Mouse (Mus musculus) MEL (cell line): ENCODE measurements around the gene Ckap2l. TPM values are rescaled to one million over a fixed set of nuclear protein-coding genes. Genes with fewer than 3 reads are reported as not detected.

Experiments
- DNase-seq: peaks from one replicate; pipeline ENCODE4 v3.0.0; 2011; ENCODE audit warnings: low read depth, low spot score
- H3K27ac ChIP-seq: 2 replicates; pipeline ENCODE4 v1.5.1; 2012; ENCODE audit warnings: low read depth, mild to moderate bottlenecking, control low read depth, low read length, moderate library complexity; ENCODE audit not compliant: control insufficient read depth
- H3K27me3 ChIP-seq, 2 experiments: fragments of 150-350 bp in 1 of 2; sonication (generic) in 1 of 2; 2 replicates each; pipeline ENCODE4 v1.6.1; 2012; ENCODE audit warnings: low read length in 2 of 2, mild to moderate bottlenecking in 2 of 2, improper control_type of control experiment in 1 of 2, moderate library complexity in 1 of 2; ENCODE audit not compliant: insufficient read depth in 2 of 2, control insufficient read depth in 1 of 2
- H3K36me3 ChIP-seq, 2 experiments: 2 replicates each; pipeline ENCODE4 v1.6.1; 2012 to 2014; ENCODE audit warnings: low read length in 2 of 2, improper control_type of control experiment in 1 of 2, inconsistent platforms in 1 of 2, mild to moderate bottlenecking in 1 of 2; ENCODE audit not compliant: insufficient read depth in 2 of 2, control insufficient read depth in 1 of 2
- H3K4me1 ChIP-seq, 2 experiments: fragments of 150-350 bp in 1 of 2; sonication (generic) in 1 of 2; 2 replicates each; pipeline ENCODE4 v1.6.1; 2012; ENCODE audit warnings: low read length in 2 of 2, improper control_type of control experiment in 1 of 2, mild to moderate bottlenecking in 1 of 2; ENCODE audit not compliant: insufficient read depth in 2 of 2, control insufficient read depth in 1 of 2
- H3K4me3 ChIP-seq, 2 experiments: fragments of 150-350 bp in 1 of 2; sonication (generic) in 1 of 2; 2 replicates each; pipeline ENCODE4 v1.5.1; 2012; ENCODE audit warnings: low read depth in 2 of 2, low read length in 2 of 2, mild to moderate bottlenecking in 2 of 2, moderate library complexity in 2 of 2, control low read depth in 1 of 2, improper control_type of control experiment in 1 of 2; ENCODE audit not compliant: control insufficient read depth in 1 of 2, insufficient read depth in 1 of 2
- H3K79me2 ChIP-seq: 2 replicates; pipeline ENCODE4 v1.6.1; 2012; ENCODE audit warnings: mild to moderate bottlenecking, low read length, moderate library complexity; ENCODE audit not compliant: control insufficient read depth, poor library complexity, insufficient read depth
- H3K9ac ChIP-seq: 2 replicates; pipeline ENCODE4 v1.6.1; 2012; ENCODE audit warnings: low read depth, mild to moderate bottlenecking, control low read depth, low read length, moderate library complexity; ENCODE audit not compliant: control insufficient read depth, poor library complexity, severe bottlenecking
- H3K9me3 ChIP-seq: fragments of 150-350 bp; sonication (generic); replicated peaks from 2 replicates; pipeline ENCODE4 v1.6.1; 2012; ENCODE audit warnings: mild to moderate bottlenecking, low read length, improper control_type of control experiment, moderate library complexity; ENCODE audit not compliant: insufficient read depth
- CHD1 ChIP-seq: IDR thresholded peaks from 2 replicates; pipeline ENCODE4 v1.6.1; 2012; ENCODE audit warnings: low read depth, mild to moderate bottlenecking, inconsistent platforms, low read length, improper control_type of control experiment
- CHD2 ChIP-seq: IDR thresholded peaks from 2 replicates; pipeline ENCODE4 v1.6.1; 2011; ENCODE audit warnings: low read length, improper control_type of control experiment
- E2F4 ChIP-seq: IDR thresholded peaks from 2 replicates; pipeline ENCODE4 v1.6.1; 2011; ENCODE audit warnings: low read depth, low read length, improper control_type of control experiment, borderline replicate concordance
- ETS1 ChIP-seq: IDR thresholded peaks from 2 replicates; pipeline ENCODE4 v1.6.1; 2012; ENCODE audit warnings: low read depth, mild to moderate bottlenecking, inconsistent platforms, low read length, improper control_type of control experiment, moderate library complexity
- GATA1 ChIP-seq: IDR thresholded peaks from 2 replicates; pipeline ENCODE4 v1.6.1; 2011; ENCODE audit warnings: low read depth, low read length, improper control_type of control experiment
- KAT2A ChIP-seq: conservative IDR thresholded peaks from 2 replicates; pipeline ENCODE4 v1.6.1; 2012; ENCODE audit warnings: low read depth, low read length, improper control_type of control experiment, inconsistent platforms
- MAFK ChIP-seq: IDR thresholded peaks from 2 replicates; pipeline ENCODE4 v1.6.1; 2011; ENCODE audit warnings: low read depth, mild to moderate bottlenecking, low read length, improper control_type of control experiment, borderline replicate concordance
- MAX ChIP-seq: IDR thresholded peaks from 2 replicates; pipeline ENCODE4 v1.6.1; 2011; ENCODE audit warnings: low read length, improper control_type of control experiment
- MAZ ChIP-seq: IDR thresholded peaks from 2 replicates; pipeline ENCODE4 v1.6.1; 2012; ENCODE audit warnings: low read depth, mild to moderate bottlenecking, inconsistent platforms, low read length, improper control_type of control experiment
- NRF1 ChIP-seq: IDR thresholded peaks from 2 replicates; pipeline ENCODE4 v1.6.1; 2014; ENCODE audit warnings: low read depth, mild to moderate bottlenecking, inconsistent platforms, low read length, improper control_type of control experiment, moderate library complexity; ENCODE audit not compliant: poor library complexity, insufficient read depth, severe bottlenecking
- POLR2AphosphoS2 ChIP-seq: IDR thresholded peaks from 2 replicates; pipeline ENCODE4 v1.6.1; 2011; ENCODE audit warnings: low read length, improper control_type of control experiment
- POLR2AphosphoS5 ChIP-seq: IDR thresholded peaks from 2 replicates; pipeline ENCODE4 v1.6.1; 2012; ENCODE audit warnings: low read depth, borderline replicate concordance, mild to moderate bottlenecking, inconsistent platforms, low read length, moderate library complexity, mixed read lengths
- RCOR1 ChIP-seq: IDR thresholded peaks from 2 replicates; pipeline ENCODE4 v1.6.1; 2012; ENCODE audit warnings: low read depth, mild to moderate bottlenecking, inconsistent platforms, low read length, improper control_type of control experiment
- TAL1 ChIP-seq: IDR thresholded peaks from 2 replicates; pipeline ENCODE4 v1.6.1; 2012; ENCODE audit warnings: mild to moderate bottlenecking, inconsistent platforms, low read length, moderate library complexity, mixed read lengths
- TCF12 ChIP-seq: IDR thresholded peaks from 2 replicates; pipeline ENCODE4 v1.6.1; 2014; ENCODE audit warnings: low read depth, mild to moderate bottlenecking, inconsistent platforms, low read length, improper control_type of control experiment, moderate library complexity
- UBTF ChIP-seq: IDR thresholded peaks from 2 replicates; pipeline ENCODE4 v1.6.1; 2012; ENCODE audit warnings: low read depth, mild to moderate bottlenecking, inconsistent platforms, low read length, improper control_type of control experiment, moderate library complexity, borderline replicate concordance; ENCODE audit not compliant: insufficient read depth
- USF2 ChIP-seq, 2 experiments: IDR thresholded peaks; 2 replicates each; pipeline ENCODE4 v1.6.1; 2011 to 2012; ENCODE audit warnings: improper control_type of control experiment in 2 of 2, low read length in 2 of 2, borderline replicate concordance in 1 of 2, inconsistent platforms in 1 of 2, low read depth in 1 of 2, mild to moderate bottlenecking in 1 of 2; ENCODE audit not compliant: insufficient read depth in 1 of 2
- ZC3H11A ChIP-seq: IDR thresholded peaks from 2 replicates; pipeline ENCODE4 v1.6.1; 2012; ENCODE audit warnings: low read depth, mild to moderate bottlenecking, inconsistent platforms, low read length, improper control_type of control experiment
- ZKSCAN1 ChIP-seq: IDR thresholded peaks from 2 replicates; pipeline ENCODE4 v1.6.1; 2012; ENCODE audit warnings: low read depth, mild to moderate bottlenecking, inconsistent platforms, low read length, improper control_type of control experiment, moderate library complexity
- ZMIZ1 ChIP-seq: IDR thresholded peaks from 2 replicates; pipeline ENCODE4 v1.6.1; 2012; ENCODE audit warnings: low read depth, mild to moderate bottlenecking, inconsistent platforms, low read length, improper control_type of control experiment, moderate library complexity
- polyA plus RNA-seq, 2 experiments: library from polyadenylated mRNA; stranded (reverse) in 1 of 2; unstranded in 1 of 2; fragments of >175 nt in 1 of 2; fragments of >200 nt in 1 of 2; gene quantifications; 2 replicates each; pipeline versions ENCODE4 v1.2.1 to v1.2.4; 2012; ENCODE audit warnings: low replicate concordance in 2 of 2, low read depth in 1 of 2; ENCODE audit not compliant: insufficient read length in 2 of 2, insufficient read depth in 1 of 2, missing spikeins in 1 of 2
- total RNA-seq: library from RNA; depleted of rRNA; stranded (reverse); fragments of 300-350 nt; gene quantifications from 2 replicates; pipeline ENCODE4 v1.2.3, GENCODE M21; 2012

The Ckap2l gene
- total and polyA plus RNA-seq, 3 experiments, result 10.6 to 25.7 TPM; not detected in 1

GRCm38 (mm10) chr2:129270621-129271020 is 26.4 kb downstream of the Ckap2l start:
- Histone ChIP-seq H3K36me3 (peaks cover 0 to 25% of the 10 kb centered on the region in 2 experiments; a peak in 2 of 4 replicates), H3K4me3 (no peak overlapping the region), H3K9me3 (no peaks in the 10 kb centered on the region), H3K79me2 (no peaks in the 10 kb centered on the region), H3K4me1 (no peaks in the 10 kb centered on the region), H3K27me3 (no peaks in the 10 kb centered on the region), H3K27ac (no peak overlapping the region), H3K9ac (no peak overlapping the region)
- TF ChIP-seq GATA1, result no peak
- no peak for TF ChIP-seq TCF12
- DNase-seq, result no peak

DNA sequence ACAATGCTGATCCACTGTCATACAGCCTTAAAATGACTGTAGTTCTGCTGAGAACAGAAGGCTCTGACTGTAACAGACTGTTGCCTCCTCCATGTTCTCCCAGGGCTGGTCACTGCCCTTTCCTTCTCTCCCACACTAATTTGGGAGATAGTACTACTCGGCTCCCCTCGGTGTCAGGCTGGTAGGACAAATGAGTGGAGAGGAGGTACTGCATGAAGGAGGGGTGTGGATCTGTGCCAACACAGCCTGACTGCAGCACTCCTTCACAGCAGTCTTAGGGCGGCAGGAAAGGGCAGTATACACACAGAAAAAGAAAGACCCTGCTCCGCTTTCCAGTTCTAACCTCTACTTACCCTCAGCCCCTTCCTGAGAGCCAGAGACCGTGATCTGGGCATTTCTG is 27.0 kb downstream of the Ckap2l start:
- H3K4me1 ChIP-seq, result no peaks in the 10 kb centered on the region
- H3K4me3 ChIP-seq, result no peak overlapping the region
- no peak overlapping the region for H3K9ac ChIP-seq
- H3K9me3 ChIP-seq, result no peaks in the 10 kb centered on the region
- DNase-seq, result no peak
- TF ChIP-seq ZMIZ1, result no peak
- TF ChIP-seq ZKSCAN1, result no peak
- TF ChIP-seq RCOR1, result no peak
- no peak for TF ChIP-seq USF2 (IDR thresholded peaks at IDR 0.05; ENCODE audit: borderline replicate concordance in 1 of 2, insufficient read depth in 1 of 2, low read depth in 1 of 2, low read length in 2 of 2)
- no peak for TF ChIP-seq POLR2AphosphoS2
- TF ChIP-seq UBTF, result no peak
- TF ChIP-seq NRF1, result no peak
- TF ChIP-seq CHD2, result no peak
- no peak for TF ChIP-seq TCF12
- TF ChIP-seq MAFK, result no peak
- TF ChIP-seq ETS1, result no peak
- TF ChIP-seq POLR2AphosphoS5, result no peak
- TF ChIP-seq ZC3H11A, result no peak
- no peak for TF ChIP-seq TAL1
- TF ChIP-seq E2F4, result no peak
- no peak for TF ChIP-seq CHD1
- no peak for TF ChIP-seq MAX
- no peak for TF ChIP-seq KAT2A
- TF ChIP-seq MAZ, result no peak
- TF ChIP-seq, all 39 proteins: peak for 0
- Histone ChIP-seq H3K36me3 (peaks cover 0 to 21% of the 10 kb centered on the region in 2 experiments; a peak in 2 of 4 replicates), H3K79me2 (no peaks in the 10 kb centered on the region), H3K27ac (no peak overlapping the region), H3K27me3 (no peaks in the 10 kb centered on the region)
